Mouse (Mus musculus) thymus, postnatal 25 days (tissue): ENCODE data around the gene Gabrd.

ENCODE experiments used
- DNase-seq: peaks from one replicate; pipeline ENCODE4 v3.0.0; 2022

Gene Gabrd

GRCm38 (mm10) chr4:155382752-155383151, 15.2 kb downstream of the Gabrd start:
- DNase-seq, result no peak

GRCm38 (mm10) chr4:155381974-155382373, 15.9 kb downstream of the Gabrd start:
- DNase-seq, result no peak

- DNase-seq, result no peak
Observed at GRCm38 (mm10) chr4:155371797-155372735, 25.8 kb downstream of the Gabrd start.

GRCm38 (mm10) chr4:155370737-155371715, 26.9 kb downstream of the Gabrd start:
- DNase-seq, result no peak

- peak; percentile 87 for DNase-seq
Observed at GRCm38 (mm10) chr4:155368684-155369083, 29.2 kb downstream of the Gabrd start.

GRCm38 (mm10) chr4:155367739-155368138, 30.2 kb downstream of the Gabrd start:
- DNase-seq, result no peak

- DNase-seq, result no peak
Observed at GRCm38 (mm10) chr4:155366784-155367183, 31.1 kb downstream of the Gabrd start.

- DNase-seq, result no peak
Observed at GRCm38 (mm10) chr4:155362443-155362842, 35.5 kb downstream of the Gabrd start.

GRCm38 (mm10) chr4:155361303-155361791, 36.6 kb downstream of the Gabrd start, which contains the start of gene Prkcz:
Gene Prkcz (minus strand): TSS chr4:155361361.
- peak; percentile 91 for DNase-seq

GRCm38 (mm10) chr4:155360856-155361255, 37.1 kb downstream of the Gabrd start:
- DNase-seq, result peak; percentile 73

- no peak for DNase-seq
Observed at GRCm38 (mm10) chr4:155359560-155360464, 38.1 kb downstream of the Gabrd start.

GRCm38 (mm10) chr4:155357601-155358000, 40.3 kb downstream of the Gabrd start:
- no peak for DNase-seq

- DNase-seq, result no peak
Observed at GRCm38 (mm10) chr4:155356354-155356753, 41.6 kb downstream of the Gabrd start.

- no peak for DNase-seq
Observed at GRCm38 (mm10) chr4:155354546-155354945, 43.4 kb downstream of the Gabrd start.

GRCm38 (mm10) chr4:155354035-155354434, 43.9 kb downstream of the Gabrd start:
- DNase-seq, result peak; percentile 36

GRCm38 (mm10) chr4:155352581-155352980, 45.3 kb downstream of the Gabrd start:
- DNase-seq, result peak; percentile 66

GRCm38 (mm10) chr4:155346350-155346749, 51.6 kb downstream of the Gabrd start:
- no peak for DNase-seq

- no peak for DNase-seq
Observed at GRCm38 (mm10) chr4:155345608-155345953, 52.3 kb downstream of the Gabrd start.

GRCm38 (mm10) chr4:155344716-155345607, 53.0 kb downstream of the Gabrd start:
- peak; percentile 49 for DNase-seq

GRCm38 (mm10) chr4:155344299-155344600, 53.7 kb downstream of the Gabrd start:
- DNase-seq, result no peak
